Mouse (Mus musculus): ENCODE measurements around the gene Olfr599. TPM values are rescaled to one million over a fixed set of nuclear protein-coding genes. Genes with fewer than 3 reads are reported as not detected.

Gene Olfr599
- polyA plus RNA-seq, 1 experiment, result not detected

DNA sequence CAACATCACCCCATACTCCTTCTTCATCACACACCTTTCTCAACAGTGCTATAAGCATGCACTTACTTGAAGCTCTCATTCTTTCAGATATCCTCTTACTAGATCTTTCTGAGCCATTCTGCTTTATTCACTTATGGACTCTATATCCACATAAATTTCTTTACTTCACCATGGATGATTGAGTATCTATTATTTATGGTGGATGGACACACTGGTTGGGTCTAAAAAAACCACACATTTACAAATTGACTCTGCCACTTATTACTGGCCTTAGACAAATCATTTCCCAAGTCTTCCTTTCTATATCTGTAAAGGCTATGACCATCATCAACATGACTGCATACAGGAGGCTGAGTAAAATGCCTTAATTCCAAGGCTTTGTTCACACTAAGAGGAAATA, 50.4 kb downstream of the Olfr599 start, which contains the start of gene Olfr603:
Gene Olfr603 (minus strand): TSS at position 101 of the 400 bp plus-strand sequence.
- Histone ChIP-seq H3K27me3 (ENCODE audit: control insufficient read depth, insufficient read depth, insufficient read length) (no peaks in the 10 kb centered on the region), H3K4me3 (ENCODE audit: insufficient read depth, poor library complexity, severe bottlenecking) (no peak within 1 kb of the TSS), H3ac (ENCODE audit: control insufficient read depth, insufficient read length, low read depth) (no peak within 1 kb of the TSS), H3K79me2 (ENCODE audit: control insufficient read depth, insufficient read depth) (no peaks in the 10 kb centered on the region), H3K79me3 (ENCODE audit: low read depth) (no peaks in the 10 kb centered on the region), H3K36me3 (ENCODE audit: control insufficient read depth, insufficient read depth) (no peaks in the 10 kb centered on the region)
- TF ChIP-seq CEBPB (IDR thresholded peaks at IDR 0.05; ENCODE audit: low read depth) (no peak), CTCF (IDR thresholded peaks at IDR 0.05; ENCODE audit: control insufficient read depth, insufficient read depth, insufficient read length) (no peak), MAX (IDR thresholded peaks at IDR 0.05) (no peak), MYOD1 (IDR thresholded peaks at IDR 0.05; ENCODE audit: control insufficient read depth, insufficient read length, low read depth) (no peak), MYOG (IDR thresholded peaks at IDR 0.05; ENCODE audit: control insufficient read depth, extremely low read depth, insufficient read length) (no peak), FOSL1 (IDR thresholded peaks at IDR 0.05; ENCODE audit: insufficient read depth, low read length, poor library complexity, severe bottlenecking) (no peak), USF1 (IDR thresholded peaks at IDR 0.05; ENCODE audit: low read depth) (no peak)

Other genes starting within 250 kb of the Olfr599 start
- not detected for gene Olfr585, start 238.2 kb upstream of the Olfr599 start, polyA plus RNA-seq (2012; fragmentation: generic; extraction: Trizol)
- gene Olfr586, start 210.3 kb upstream of the Olfr599 start, polyA plus RNA-seq (2012; fragmentation: generic; extraction: Trizol), result not detected
- not detected for gene Olfr588-ps1, start 195.0 kb upstream of the Olfr599 start, polyA plus RNA-seq (2012; fragmentation: generic; extraction: Trizol)
- gene Olfr589, start 179.6 kb upstream of the Olfr599 start, polyA plus RNA-seq (2012; fragmentation: generic; extraction: Trizol), result not detected
- not detected for gene Olfr591, start 157.6 kb upstream of the Olfr599 start, polyA plus RNA-seq (2012; fragmentation: generic; extraction: Trizol)
- gene Olfr592, start 151.1 kb upstream of the Olfr599 start, polyA plus RNA-seq (2012; fragmentation: generic; extraction: Trizol), result not detected
- gene Olfr593, start 124.1 kb upstream of the Olfr599 start, polyA plus RNA-seq (2012; fragmentation: generic; extraction: Trizol), result not detected
- not detected for gene Olfr594, start 118.9 kb upstream of the Olfr599 start, polyA plus RNA-seq (2012; fragmentation: generic; extraction: Trizol)
- not detected for gene Usp17ld, start 83.4 kb upstream of the Olfr599 start, polyA plus RNA-seq (2012; fragmentation: generic; extraction: Trizol)
- not detected for gene Olfr596, start 30.3 kb upstream of the Olfr599 start, polyA plus RNA-seq (2012; fragmentation: generic; extraction: Trizol)
- gene Olfr597, start 19.6 kb upstream of the Olfr599 start, polyA plus RNA-seq (2012; fragmentation: generic; extraction: Trizol), result not detected
- not detected for gene Olfr598, start 12.3 kb upstream of the Olfr599 start, polyA plus RNA-seq (2012; fragmentation: generic; extraction: Trizol)
- not detected for gene Olfr600, start 13.8 kb downstream of the Olfr599 start, polyA plus RNA-seq (2012; fragmentation: generic; extraction: Trizol)
- gene Olfr601, start 26.7 kb downstream of the Olfr599 start, polyA plus RNA-seq (2012; fragmentation: generic; extraction: Trizol), result not detected
- gene Olfr603, start 50.3 kb downstream of the Olfr599 start, polyA plus RNA-seq (2012; fragmentation: generic; extraction: Trizol), result not detected
- 0.08 TPM for gene Usp17lc, start 79.2 kb downstream of the Olfr599 start, polyA plus RNA-seq (2012; fragmentation: generic; extraction: Trizol)
- not detected for gene Olfr605, start 109.5 kb downstream of the Olfr599 start, polyA plus RNA-seq (2012; fragmentation: generic; extraction: Trizol)
- not detected for gene Olfr606, start 113.1 kb downstream of the Olfr599 start, polyA plus RNA-seq (2012; fragmentation: generic; extraction: Trizol)
- gene Olfr607, start 128.2 kb downstream of the Olfr599 start, polyA plus RNA-seq (2012; fragmentation: generic; extraction: Trizol), result not detected
- gene Olfr608, start 134.0 kb downstream of the Olfr599 start, polyA plus RNA-seq (2012; fragmentation: generic; extraction: Trizol), result not detected
- gene Olfr609, start 162.1 kb downstream of the Olfr599 start, polyA plus RNA-seq (2012; fragmentation: generic; extraction: Trizol), result not detected
- gene Olfr610, start 176.2 kb downstream of the Olfr599 start, polyA plus RNA-seq (2012; fragmentation: generic; extraction: Trizol), result not detected
- gene Olfr611, start 184.9 kb downstream of the Olfr599 start, polyA plus RNA-seq (2012; fragmentation: generic; extraction: Trizol), result not detected
- gene Olfr612, start 206.8 kb downstream of the Olfr599 start, polyA plus RNA-seq (2012; fragmentation: generic; extraction: Trizol), result not detected
- gene Olfr613, start 212.2 kb downstream of the Olfr599 start, polyA plus RNA-seq (2012; fragmentation: generic; extraction: Trizol), result not detected
- not detected for gene Olfr615, start 220.2 kb downstream of the Olfr599 start, polyA plus RNA-seq (2012; fragmentation: generic; extraction: Trizol)
- gene Olfr616, start 233.2 kb downstream of the Olfr599 start, polyA plus RNA-seq (2012; fragmentation: generic; extraction: Trizol), result not detected
- gene Olfr617, start 237.1 kb downstream of the Olfr599 start, polyA plus RNA-seq (2012; fragmentation: generic; extraction: Trizol), result not detected